Mouse (Mus musculus): ENCODE results near the gene Cry1.

DNA sequence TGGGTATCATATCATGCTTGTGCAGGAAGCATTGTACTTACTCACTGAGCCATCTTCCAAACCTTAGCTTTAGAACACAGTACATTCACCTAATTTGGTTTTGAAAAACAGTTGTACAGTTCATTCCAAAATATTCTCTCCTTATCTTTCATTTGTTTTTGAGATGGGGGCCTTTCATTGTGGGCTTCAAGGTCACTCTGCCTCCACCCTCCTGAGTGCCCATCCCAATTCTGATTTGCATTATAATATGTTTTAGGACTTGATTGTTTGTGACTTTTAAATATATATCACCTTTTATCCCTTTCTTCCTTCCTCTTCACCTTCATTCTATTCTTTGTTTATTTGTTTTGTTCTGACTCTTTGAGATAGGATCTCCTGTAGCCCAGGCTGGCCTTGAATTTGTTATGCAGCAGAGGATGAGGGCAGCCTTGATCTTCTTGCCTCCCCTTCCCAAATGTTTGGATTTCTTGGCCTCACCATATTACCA lies 24.3 kb upstream of the Cry1 start:
- TF ChIP-seq CTCF (IDR thresholded peaks at IDR 0.05; ENCODE audit: control insufficient read depth, insufficient read depth, low read length) (no peak), POLR2A (IDR thresholded peaks at IDR 0.05; ENCODE audit: borderline replicate concordance, control insufficient read depth, low read depth, low read length) (no peak)

All from bone marrow, adult 2 months (tissue).